Comparison of ENCODE assay signal across 22 mouse cellular contexts in genomic region chr1:105800570-105800969, GRCm38 (mm10).
"Had no signal": no experiment of that assay in that cellular context is flagged by ENCODE, and none has a peak within 500 bp of the region (broad histone marks: within the 10 kb centered on the region; RNA-seq: fewer than 3 reads in every experiment).

No protein-coding gene starts in this region.

- H3K9me3 ChIP-seq: kidney, embryonic 15.5 days; limb, embryonic 12.5 days; limb, embryonic 15.5 days; midbrain, embryonic 10.5 days; neural tube, embryonic 12.5 days; stomach, embryonic 15.5 days had no signal

- H3K27me3 ChIP-seq: intestine, embryonic 15.5 days; kidney, embryonic 15.5 days; limb, embryonic 12.5 days; limb, embryonic 15.5 days; neural tube, embryonic 12.5 days; neural tube, embryonic 15.5 days; stomach, embryonic 15.5 days had no signal

- H3K36me3 ChIP-seq: intestine, embryonic 15.5 days; kidney, embryonic 15.5 days; limb, embryonic 12.5 days; limb, embryonic 15.5 days; midbrain, embryonic 10.5 days; neural tube, embryonic 12.5 days; neural tube, embryonic 15.5 days; stomach, embryonic 15.5 days had no signal

- H3K27ac ChIP-seq: intestine, embryonic 15.5 days; kidney, embryonic 15.5 days; limb, embryonic 12.5 days; limb, embryonic 15.5 days; midbrain, embryonic 10.5 days; neural tube, embryonic 12.5 days; neural tube, embryonic 15.5 days; stomach, embryonic 15.5 days had no signal

- H3K4me1 ChIP-seq: intestine, embryonic 15.5 days; limb, embryonic 12.5 days; limb, embryonic 15.5 days; midbrain, embryonic 10.5 days; neural tube, embryonic 12.5 days; neural tube, embryonic 15.5 days; stomach, embryonic 15.5 days had no signal

- DNase-seq: kidney, adult 11 months; kidney, adult 8-10 months; kidney, postnatal 10 days; kidney, postnatal 36 days; left cerebral cortex, postnatal 4 days; lung, adult 2 months; lung, postnatal 14 days; lung, postnatal 4 days; midbrain, embryonic 14.5 days; right cerebral cortex, adult 18-20 months; right cerebral cortex, postnatal 14 days; right cerebral cortex, postnatal 4 days; thymus, postnatal 25 days had no signal

- H3K4me3 ChIP-seq: intestine, embryonic 15.5 days; kidney, embryonic 15.5 days; limb, embryonic 12.5 days; limb, embryonic 15.5 days; megakaryocyte, embryonic 14.5 days; midbrain, embryonic 10.5 days; neural tube, embryonic 12.5 days; neural tube, embryonic 15.5 days; stomach, embryonic 15.5 days had no signal

- H3K4me2 ChIP-seq: intestine, embryonic 15.5 days; kidney, embryonic 15.5 days; limb, embryonic 12.5 days; limb, embryonic 15.5 days; neural tube, embryonic 12.5 days; neural tube, embryonic 15.5 days; stomach, embryonic 15.5 days had no signal

- H3K9ac ChIP-seq: intestine, embryonic 15.5 days; kidney, embryonic 15.5 days; limb, embryonic 12.5 days; limb, embryonic 15.5 days; neural tube, embryonic 12.5 days; neural tube, embryonic 15.5 days; stomach, embryonic 15.5 days had no signal

- ATAC-seq: intestine, embryonic 15.5 days had no signal
